Mouse (Mus musculus) erythroblast, embryonic 14.5 days (primary cell): Measurements from ENCODE around the gene Snrpa1.

Experiments used
- GATA1 ChIP-seq: IDR thresholded peaks from 2 replicates; pipeline ENCODE4 v1.6.1; 2012; ENCODE audit warnings: low read length, inconsistent platforms, mixed read lengths
- TAL1 ChIP-seq: IDR thresholded peaks from 3 replicates; pipeline ENCODE4 v1.6.1; 2012; ENCODE audit warnings: low read length, inconsistent platforms, mixed read lengths

DNA sequence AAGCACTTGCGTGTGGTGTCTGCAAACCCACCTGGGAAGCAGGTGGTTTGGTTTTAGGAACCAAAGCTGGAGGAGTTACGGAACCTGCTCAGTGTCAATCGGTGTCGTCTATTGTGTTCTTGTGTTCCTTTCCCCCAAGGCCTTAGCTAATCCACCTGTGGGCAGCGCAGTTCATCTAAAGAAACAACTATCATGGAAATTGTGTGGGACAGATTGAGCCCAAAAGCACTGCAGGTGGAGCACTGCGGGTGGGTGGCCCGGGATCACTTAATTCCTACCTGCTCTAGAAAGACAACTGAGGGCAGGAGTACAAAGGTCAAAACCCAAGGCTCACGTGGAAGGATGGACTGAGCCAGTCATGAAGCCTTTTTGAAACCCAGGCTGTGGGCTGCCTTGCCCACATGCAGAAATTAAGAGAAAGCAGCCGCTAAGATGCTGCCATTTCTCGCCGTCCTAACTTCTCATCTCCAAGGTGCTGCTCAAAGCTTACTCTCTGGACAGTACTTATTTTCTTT lies 31.9 kb downstream of the Snrpa1 start:
- TF ChIP-seq GATA1: no peak
- no peak for TF ChIP-seq TAL1
